Mouse (Mus musculus) embryonic facial prominence, embryonic 14.5 days (tissue): Measurements from ENCODE around the gene Rack1. TPM values are rescaled to one million over a fixed set of nuclear protein-coding genes. Genes with fewer than 3 reads are reported as not detected.
"Not testable (repeated sequence)": the region's sequence is repeated elsewhere in the genome, so short reads cannot be mapped to it uniquely, and the experiment has no call there.

Experiments used
- ATAC-seq: fragments of 200-750 bp; cut with Nextera tagmentation; 2 replicates; pipeline ENCODE4 v1.8.0; 2017; ENCODE audit warnings: low read depth, moderate number of reproducible peaks, moderate TSS enrichment
- DNase-seq: peaks from one replicate; pipeline ENCODE4 v3.0.0-alpha.2; 2015; ENCODE audit warnings: low spot score
- H3K27ac ChIP-seq: fragments of 300-500 bp; sonication (generic); replicated peaks from 2 replicates; pipeline ENCODE4 v1.5.1; 2014; ENCODE audit warnings: low read depth, mild to moderate bottlenecking, low read length, moderate library complexity
- H3K27me3 ChIP-seq: fragments of 300-500 bp; sonication (generic); replicated peaks from 2 replicates; pipeline ENCODE4 v1.6.1; 2014; ENCODE audit warnings: low read length; ENCODE audit not compliant: control insufficient read depth, insufficient read depth
- H3K36me3 ChIP-seq: fragments of 300-500 bp; sonication (generic); 2 replicates; pipeline ENCODE4 v1.6.1; 2014; ENCODE audit warnings: low read length, mixed read lengths; ENCODE audit not compliant: control insufficient read depth, insufficient read depth
- H3K4me1 ChIP-seq: fragments of 300-500 bp; sonication (generic); 2 replicates; pipeline ENCODE4 v1.6.1; 2014; ENCODE audit warnings: antibody characterized with exemption, low read length; ENCODE audit not compliant: control insufficient read depth, insufficient read depth
- H3K4me2 ChIP-seq: fragments of 300-500 bp; sonication (generic); 2 replicates; pipeline ENCODE4 v1.6.1; 2014; ENCODE audit warnings: low read depth, mild to moderate bottlenecking, low read length, moderate library complexity, mixed read lengths
- H3K4me3 ChIP-seq: fragments of 300-500 bp; sonication (generic); 2 replicates; pipeline ENCODE4 v1.5.1; 2014; ENCODE audit warnings: low read depth, mild to moderate bottlenecking, low read length
- H3K9ac ChIP-seq: fragments of 300-500 bp; sonication (generic); 2 replicates; pipeline ENCODE4 v1.6.1; 2014; ENCODE audit warnings: low read depth, mild to moderate bottlenecking, low read length, moderate library complexity, mixed read lengths
- H3K9me3 ChIP-seq: fragments of 300-500 bp; sonication (generic); 2 replicates; pipeline ENCODE4 v1.6.1; 2016; ENCODE audit warnings: low read length; ENCODE audit not compliant: control insufficient read depth
- WGBS: fragments of 180-500 bp; shearing (Covaris S2); extraction: QIAGEN DNeasy Blood & Tissue Kit; methylation state at CpG from one replicate; pipeline ENCODE4 v1.1.7; 2014; 5-methylcytosine and 5-hydroxymethylcytosine counted together
- polyA plus RNA-seq: library from polyadenylated mRNA; unstranded; fragments of >200 nt; fragmentation: Nextera tagmentation; extraction: Ambion mirVana; gene quantifications from 2 replicates; pipeline ENCODE4 v1.2.1, GENCODE M21; 2014

Rack1 gene
- polyA plus RNA-seq, 1 experiment from 2014 or later = 926 TPM

GRCm38 (mm10) chr11:48789973-48790823 is 9.9 kb upstream of the Rack1 start:
- no peaks in the 10 kb centered on the region for H3K36me3 ChIP-seq
- H3K4me2 ChIP-seq = peak overlapping the region; percentile 55
- H3K27me3 ChIP-seq = no peaks in the 10 kb centered on the region
- peak overlapping the region; percentile 50; the same call in 1 of the 2 replicates for H3K9ac ChIP-seq
- ATAC-seq (peak; percentile 71), DNase-seq (peak; percentile 83)
- no peak overlapping the region for H3K27ac ChIP-seq
- H3K9me3 ChIP-seq = no peaks in the 10 kb centered on the region
- WGBS = 17% methylated on average over 20 of the region's 20 CpGs
- peaks cover 3% of the 10 kb centered on the region; the same call in 1 of the 2 replicates for H3K4me1 ChIP-seq
- peak overlapping the region; percentile 14; the same call in 1 of the 2 replicates for H3K4me3 ChIP-seq

GRCm38 (mm10) chr11:48790946-48791345 is 9.2 kb upstream of the Rack1 start:
- Histone ChIP-seq H3K9ac (no peak overlapping the region), H3K4me3 (no peak overlapping the region), H3K9me3 (no peaks in the 10 kb centered on the region), H3K36me3 (no peaks in the 10 kb centered on the region), H3K4me2 (no peak overlapping the region), H3K27ac (no peak overlapping the region), H3K27me3 (no peaks in the 10 kb centered on the region), H3K4me1 (peaks cover 3% of the 10 kb centered on the region; the same call in 1 of the 2 replicates)
- WGBS = 63% methylated on average over 8 of the region's 8 CpGs
- no peak for ATAC-seq
- DNase-seq = no peak

DNA sequence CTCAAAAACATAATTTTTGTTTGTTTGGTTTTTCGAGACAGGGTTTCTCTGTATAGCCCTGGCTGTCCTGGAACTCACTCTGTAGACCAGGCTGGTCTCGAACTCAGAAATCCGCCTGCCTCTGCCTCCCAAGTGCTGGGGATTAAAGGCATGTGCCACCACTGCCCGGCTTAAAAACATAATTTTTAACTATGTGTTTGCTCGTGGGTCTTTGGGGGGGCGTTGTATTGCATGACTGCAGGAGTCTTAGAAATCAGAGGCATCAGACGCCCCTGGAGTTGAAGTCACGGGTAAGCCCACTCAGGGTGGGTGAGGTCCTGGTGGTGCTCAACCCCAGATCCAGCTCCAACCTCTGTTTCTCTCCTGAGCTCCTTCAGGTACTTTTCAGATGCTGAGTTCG is 8.2 kb upstream of the Rack1 start:
- H3K27me3 ChIP-seq, H3K4me3 ChIP-seq, H3K9me3 ChIP-seq, H3K27ac ChIP-seq, DNase-seq, H3K4me2 ChIP-seq, H3K9ac ChIP-seq, H3K36me3 ChIP-seq, H3K4me1 ChIP-seq, ATAC-seq: not testable (repeated sequence)
- 88% methylated on average over 9 of the region's 9 CpGs for WGBS

GRCm38 (mm10) chr11:48793184-48793583 is 6.9 kb upstream of the Rack1 start:
- no peak overlapping the region for H3K9ac ChIP-seq
- peaks cover 2% of the 10 kb centered on the region; the same call in 1 of the 2 replicates for H3K4me1 ChIP-seq
- DNase-seq (no peak), ATAC-seq (no peak)
- H3K27me3 ChIP-seq = no peaks in the 10 kb centered on the region
- no peaks in the 10 kb centered on the region for H3K36me3 ChIP-seq
- H3K4me2 ChIP-seq = no peak overlapping the region
- no peak overlapping the region for H3K4me3 ChIP-seq
- no peaks in the 10 kb centered on the region for H3K9me3 ChIP-seq
- H3K27ac ChIP-seq = no peak overlapping the region
- 97% methylated on average over 3 of the region's 3 CpGs for WGBS

GRCm38 (mm10) chr11:48795221-48795620 is 4.9 kb upstream of the Rack1 start:
- H3K4me3 ChIP-seq = no peak overlapping the region
- no peak for ATAC-seq
- H3K4me1 ChIP-seq = peaks cover 11% of the 10 kb centered on the region; the same call in 1 of the 2 replicates
- H3K9me3 ChIP-seq = no peaks in the 10 kb centered on the region
- no peaks in the 10 kb centered on the region for H3K27me3 ChIP-seq
- no peak overlapping the region for H3K27ac ChIP-seq
- no peak overlapping the region for H3K9ac ChIP-seq
- no peak overlapping the region for H3K4me2 ChIP-seq
- 90% methylated on average over 7 of the region's 7 CpGs for WGBS
- no peaks in the 10 kb centered on the region for H3K36me3 ChIP-seq
- DNase-seq = no peak

- H3K4me3 ChIP-seq = no peak overlapping the region
- H3K4me2 ChIP-seq = no peak overlapping the region
- DNase-seq (no peak), ATAC-seq (no peak)
- H3K27ac ChIP-seq = no peak overlapping the region
- WGBS = 76% methylated on average over 4 of the region's 4 CpGs
- peaks cover 2% of the 10 kb centered on the region; the same call in 1 of the 2 replicates for H3K36me3 ChIP-seq
- peaks cover 13% of the 10 kb centered on the region; the same call in 1 of the 2 replicates for H3K4me1 ChIP-seq
- no peak overlapping the region for H3K9ac ChIP-seq
- H3K9me3 ChIP-seq = no peaks in the 10 kb centered on the region
- no peaks in the 10 kb centered on the region for H3K27me3 ChIP-seq
These were observed 3.8 kb upstream of the Rack1 start for GRCm38 (mm10) chr11:48796290-48796689.

GRCm38 (mm10) chr11:48797287-48797686 is 2.8 kb upstream of the Rack1 start:
- Histone ChIP-seq H3K4me1 (peaks cover 23% of the 10 kb centered on the region), H3K27me3 (no peaks in the 10 kb centered on the region), H3K36me3 (peaks cover 12% of the 10 kb centered on the region), H3K4me3 (no peak overlapping the region), H3K9me3 (no peaks in the 10 kb centered on the region), H3K9ac (no peak overlapping the region), H3K4me2 (no peak overlapping the region), H3K27ac (no peak overlapping the region)
- ATAC-seq (no peak), DNase-seq (no peak)
- WGBS = 87% methylated on average over 5 of the region's 5 CpGs

- 85% methylated on average over 7 of the region's 7 CpGs for WGBS
- Histone ChIP-seq H3K9ac (peak overlapping the region; percentile 93; the same call in 1 of the 2 replicates), H3K4me2 (peak overlapping the region; percentile 94), H3K36me3 (peaks cover 23% of the 10 kb centered on the region), H3K9me3 (no peaks in the 10 kb centered on the region), H3K4me1 (peaks cover 23% of the 10 kb centered on the region), H3K27me3 (no peaks in the 10 kb centered on the region), H3K4me3 (0 out of 2 replicates have a peak overlapping the region, but pooled peaks have one; percentile 70), H3K27ac (no peak overlapping the region)
- ATAC-seq = no peak
- no peak for DNase-seq
These were observed 1.8 kb upstream of the Rack1 start for GRCm38 (mm10) chr11:48798308-48798707.
